Mouse (Mus musculus): ENCODE results near the gene Flnc. TPM values are rescaled to one million over a fixed set of nuclear protein-coding genes. Genes with fewer than 3 reads are reported as not detected.

The Flnc gene
- polyA plus RNA-seq, 1 experiment from 2014 or later = 42.5 TPM

GRCm38 (mm10) chr6:29395910-29396713 lies 36.9 kb upstream of the Flnc start, which contains the start of gene Ccdc136:
Gene Ccdc136 (plus strand): TSS chr6:29396309.
- H3K27me3 ChIP-seq (ENCODE audit: control insufficient read depth, insufficient read depth, low read length) = peaks cover 8% of the 10 kb centered on the region; the same call in 1 of the 2 replicates
- H3K4me3 ChIP-seq (ENCODE audit: low read depth, low read length) = peak within 1 kb of the TSS; percentile 74
- H3K27ac ChIP-seq (ENCODE audit: low read depth, low read length) = peak within 1 kb of the TSS; percentile 51; the same call in 1 of the 2 replicates
- H3K9me3 ChIP-seq (replicated peaks; ENCODE audit: control insufficient read depth, low read length) = no peaks in the 10 kb centered on the region
- under 1% methylated on average over 37 of the region's 49 CpGs for WGBS (ENCODE audit: insufficient replicate concordance)
- no peaks in the 10 kb centered on the region for H3K36me3 ChIP-seq (ENCODE audit: control insufficient read depth, insufficient read depth, low read length)
- peak; percentile 85 for ATAC-seq (replicated peaks; ENCODE audit: insufficient number of reproducible peaks, low FRiP score, low TSS enrichment)
- peaks cover 12% of the 10 kb centered on the region for H3K4me1 ChIP-seq (ENCODE audit: control insufficient read depth, insufficient read depth, low read length)
- peak within 1 kb of the TSS; percentile 74 for H3K9ac ChIP-seq (ENCODE audit: low read depth, low read length)
- peak within 1 kb of the TSS; percentile 86 for H3K4me2 ChIP-seq

GRCm38 (mm10) chr6:29396714-29397540 lies 36.1 kb upstream of the Flnc start:
- Histone ChIP-seq H3K27me3 (ENCODE audit: control insufficient read depth, insufficient read depth, low read length) (peaks cover 11% of the 10 kb centered on the region), H3K9me3 (replicated peaks; ENCODE audit: control insufficient read depth, low read length) (no peaks in the 10 kb centered on the region), H3K9ac (ENCODE audit: low read depth, low read length) (peak overlapping the region; percentile 74), H3K4me3 (ENCODE audit: low read depth, low read length) (peak overlapping the region; percentile 74), H3K27ac (ENCODE audit: low read depth, low read length) (peak overlapping the region; percentile 51; the same call in 1 of the 2 replicates), H3K4me2 (peak overlapping the region; percentile 86), H3K4me1 (ENCODE audit: control insufficient read depth, insufficient read depth, low read length) (peaks cover 12% of the 10 kb centered on the region), H3K36me3 (ENCODE audit: control insufficient read depth, insufficient read depth, low read length) (no peaks in the 10 kb centered on the region)
- ATAC-seq (replicated peaks; ENCODE audit: insufficient number of reproducible peaks, low FRiP score, low TSS enrichment) = peak; percentile 57; the same call in 1 of the 2 replicates
- 2% methylated on average over 23 of the region's 24 CpGs for WGBS (ENCODE audit: insufficient replicate concordance)

GRCm38 (mm10) chr6:29397575-29397974 lies 35.5 kb upstream of the Flnc start:
- 14% methylated on average over 6 of the region's 6 CpGs for WGBS (ENCODE audit: insufficient replicate concordance)
- Histone ChIP-seq H3K27me3 (ENCODE audit: control insufficient read depth, insufficient read depth, low read length) (peaks cover 14% of the 10 kb centered on the region), H3K4me3 (ENCODE audit: low read depth, low read length) (peak overlapping the region; percentile 74), H3K4me1 (ENCODE audit: control insufficient read depth, insufficient read depth, low read length) (peaks cover 12% of the 10 kb centered on the region), H3K36me3 (ENCODE audit: control insufficient read depth, insufficient read depth, low read length) (no peaks in the 10 kb centered on the region), H3K4me2 (peak overlapping the region; percentile 86), H3K27ac (ENCODE audit: low read depth, low read length) (no peak overlapping the region), H3K9me3 (replicated peaks; ENCODE audit: control insufficient read depth, low read length) (no peaks in the 10 kb centered on the region), H3K9ac (ENCODE audit: low read depth, low read length) (peak overlapping the region; percentile 74; the same call in 1 of the 2 replicates)
- ATAC-seq (replicated peaks; ENCODE audit: insufficient number of reproducible peaks, low FRiP score, low TSS enrichment) = no peak

- no peak for ATAC-seq (replicated peaks; ENCODE audit: insufficient number of reproducible peaks, low FRiP score, low TSS enrichment)
- no peak overlapping the region for H3K27ac ChIP-seq (ENCODE audit: low read depth, low read length)
- H3K27me3 ChIP-seq (ENCODE audit: control insufficient read depth, insufficient read depth, low read length) = peaks cover 10% of the 10 kb centered on the region
- H3K4me1 ChIP-seq (ENCODE audit: control insufficient read depth, insufficient read depth, low read length) = peaks cover 12% of the 10 kb centered on the region
- H3K4me3 ChIP-seq (ENCODE audit: low read depth, low read length) = no peak overlapping the region
- no peaks in the 10 kb centered on the region for H3K36me3 ChIP-seq (ENCODE audit: control insufficient read depth, insufficient read depth, low read length)
- H3K4me2 ChIP-seq = no peak overlapping the region
- H3K9me3 ChIP-seq (replicated peaks; ENCODE audit: control insufficient read depth, low read length) = no peaks in the 10 kb centered on the region
- WGBS (ENCODE audit: insufficient replicate concordance) = 80% methylated on average over 4 of the region's 4 CpGs
- H3K9ac ChIP-seq (ENCODE audit: low read depth, low read length) = no peak overlapping the region
These were observed 33.2 kb upstream of the Flnc start for GRCm38 (mm10) chr6:29399851-29400250.

GRCm38 (mm10) chr6:29402693-29403342 lies 30.2 kb upstream of the Flnc start:
- peaks cover 10% of the 10 kb centered on the region; the same call in 1 of the 2 replicates for H3K27me3 ChIP-seq (ENCODE audit: control insufficient read depth, insufficient read depth, low read length)
- H3K4me3 ChIP-seq (ENCODE audit: low read depth, low read length) = no peak overlapping the region
- no peak overlapping the region for H3K9ac ChIP-seq (ENCODE audit: low read depth, low read length)
- H3K27ac ChIP-seq (ENCODE audit: low read depth, low read length) = no peak overlapping the region
- H3K4me2 ChIP-seq = peak overlapping the region; percentile 35
- no peaks in the 10 kb centered on the region for H3K4me1 ChIP-seq (ENCODE audit: control insufficient read depth, insufficient read depth, low read length)
- H3K36me3 ChIP-seq (ENCODE audit: control insufficient read depth, insufficient read depth, low read length) = no peaks in the 10 kb centered on the region
- 7% methylated on average over 33 of the region's 34 CpGs for WGBS (ENCODE audit: insufficient replicate concordance)
- ATAC-seq (replicated peaks; ENCODE audit: insufficient number of reproducible peaks, low FRiP score, low TSS enrichment) = no peak
- no peaks in the 10 kb centered on the region for H3K9me3 ChIP-seq (replicated peaks; ENCODE audit: control insufficient read depth, low read length)

GRCm38 (mm10) chr6:29406412-29406811 lies 26.6 kb upstream of the Flnc start:
- Histone ChIP-seq H3K27me3 (ENCODE audit: control insufficient read depth, insufficient read depth, low read length) (peaks cover 3% of the 10 kb centered on the region; the same call in 1 of the 2 replicates), H3K4me3 (ENCODE audit: low read depth, low read length) (no peak overlapping the region), H3K4me1 (ENCODE audit: control insufficient read depth, insufficient read depth, low read length) (no peaks in the 10 kb centered on the region), H3K27ac (ENCODE audit: low read depth, low read length) (no peak overlapping the region), H3K36me3 (ENCODE audit: control insufficient read depth, insufficient read depth, low read length) (peaks cover 7% of the 10 kb centered on the region), H3K9ac (ENCODE audit: low read depth, low read length) (no peak overlapping the region), H3K4me2 (no peak overlapping the region), H3K9me3 (replicated peaks; ENCODE audit: control insufficient read depth, low read length) (no peaks in the 10 kb centered on the region)
- 86% methylated on average over 6 of the region's 6 CpGs for WGBS (ENCODE audit: insufficient replicate concordance)
- no peak for ATAC-seq (replicated peaks; ENCODE audit: insufficient number of reproducible peaks, low FRiP score, low TSS enrichment)

GRCm38 (mm10) chr6:29415446-29415845 lies 17.6 kb upstream of the Flnc start:
- no peak overlapping the region for H3K4me3 ChIP-seq (ENCODE audit: low read depth, low read length)
- no peaks in the 10 kb centered on the region for H3K9me3 ChIP-seq (replicated peaks; ENCODE audit: control insufficient read depth, low read length)
- H3K4me1 ChIP-seq (ENCODE audit: control insufficient read depth, insufficient read depth, low read length) = no peaks in the 10 kb centered on the region
- no peaks in the 10 kb centered on the region for H3K27me3 ChIP-seq (ENCODE audit: control insufficient read depth, insufficient read depth, low read length)
- H3K4me2 ChIP-seq = no peak overlapping the region
- H3K36me3 ChIP-seq (ENCODE audit: control insufficient read depth, insufficient read depth, low read length) = peaks cover 3% of the 10 kb centered on the region
- no peak overlapping the region for H3K27ac ChIP-seq (ENCODE audit: low read depth, low read length)
- ATAC-seq (replicated peaks; ENCODE audit: insufficient number of reproducible peaks, low FRiP score, low TSS enrichment) = no peak
- no peak overlapping the region for H3K9ac ChIP-seq (ENCODE audit: low read depth, low read length)
- WGBS (ENCODE audit: insufficient replicate concordance) = 80% methylated on average over 9 of the region's 9 CpGs

GRCm38 (mm10) chr6:29420596-29420995 lies 12.5 kb upstream of the Flnc start:
- Histone ChIP-seq H3K36me3 (ENCODE audit: control insufficient read depth, insufficient read depth, low read length) (no peaks in the 10 kb centered on the region), H3K9me3 (replicated peaks; ENCODE audit: control insufficient read depth, low read length) (no peaks in the 10 kb centered on the region), H3K4me2 (no peak overlapping the region), H3K9ac (ENCODE audit: low read depth, low read length) (no peak overlapping the region), H3K4me3 (ENCODE audit: low read depth, low read length) (no peak overlapping the region), H3K27me3 (ENCODE audit: control insufficient read depth, insufficient read depth, low read length) (no peaks in the 10 kb centered on the region), H3K4me1 (ENCODE audit: control insufficient read depth, insufficient read depth, low read length) (no peaks in the 10 kb centered on the region), H3K27ac (ENCODE audit: low read depth, low read length) (no peak overlapping the region)
- no peak for ATAC-seq (replicated peaks; ENCODE audit: insufficient number of reproducible peaks, low FRiP score, low TSS enrichment)
- WGBS (ENCODE audit: insufficient replicate concordance) = 86% methylated on average over 2 of the region's 2 CpGs
